Mouse (Mus musculus): Measurements from ENCODE around the gene Plekhm2. TPM values are rescaled to one million over a fixed set of nuclear protein-coding genes. Genes with fewer than 3 reads are reported as not detected.

The Plekhm2 gene
- polyA plus RNA-seq, 1 experiment: 124 TPM

GRCm38 (mm10) chr4:141676462-141676979, 11.8 kb upstream of the Plekhm2 start:
- Histone ChIP-seq H3K27ac (ENCODE audit: insufficient read depth, low read length) (no peak overlapping the region), H3K4me1 (ENCODE audit: control insufficient read depth, insufficient read depth, low read length) (no peaks in the 10 kb centered on the region), H3K27me3 (ENCODE audit: control insufficient read depth, insufficient read depth, low read length) (no peaks in the 10 kb centered on the region), H3K4me3 (replicated peaks; ENCODE audit: insufficient read depth, low read depth, low read length) (no peak overlapping the region)
- DNase-seq: no peak
- WGBS: 71% methylated on average over 5 of the region's 5 CpGs
- TF ChIP-seq CTCF (IDR thresholded peaks at IDR 0.05; ENCODE audit: borderline replicate concordance, insufficient read depth, low read depth, low read length): no peak
- TF ChIP-seq POLR2A (IDR thresholded peaks at IDR 0.05; ENCODE audit: borderline replicate concordance, insufficient read depth, low read length): no peak

GRCm38 (mm10) chr4:141672325-141672724, 7.6 kb upstream of the Plekhm2 start:
- TF ChIP-seq POLR2A (IDR thresholded peaks at IDR 0.05; ENCODE audit: borderline replicate concordance, insufficient read depth, low read length) (no peak), CTCF (IDR thresholded peaks at IDR 0.05; ENCODE audit: borderline replicate concordance, insufficient read depth, low read depth, low read length) (no peak)
- Histone ChIP-seq H3K4me3 (replicated peaks; ENCODE audit: insufficient read depth, low read depth, low read length) (no peak overlapping the region), H3K4me1 (ENCODE audit: control insufficient read depth, insufficient read depth, low read length) (no peaks in the 10 kb centered on the region), H3K27ac (ENCODE audit: insufficient read depth, low read length) (no peak overlapping the region), H3K27me3 (ENCODE audit: control insufficient read depth, insufficient read depth, low read length) (no peaks in the 10 kb centered on the region)
- WGBS: 79% methylated on average over 13 of the region's 13 CpGs
- no peak for DNase-seq

- Histone ChIP-seq H3K4me3 (replicated peaks; ENCODE audit: insufficient read depth, low read depth, low read length) (no peak overlapping the region), H3K27ac (ENCODE audit: insufficient read depth, low read length) (no peak overlapping the region), H3K4me1 (ENCODE audit: control insufficient read depth, insufficient read depth, low read length) (no peaks in the 10 kb centered on the region), H3K27me3 (ENCODE audit: control insufficient read depth, insufficient read depth, low read length) (no peaks in the 10 kb centered on the region)
- WGBS: 76% methylated on average over 4 of the region's 4 CpGs
- DNase-seq: no peak
- no peak for TF ChIP-seq CTCF (IDR thresholded peaks at IDR 0.05; ENCODE audit: borderline replicate concordance, insufficient read depth, low read depth, low read length)
- TF ChIP-seq POLR2A (IDR thresholded peaks at IDR 0.05; ENCODE audit: borderline replicate concordance, insufficient read depth, low read length): no peak
Observed at GRCm38 (mm10) chr4:141671389-141671788, 6.7 kb upstream of the Plekhm2 start.

- no peak for TF ChIP-seq POLR2A (IDR thresholded peaks at IDR 0.05; ENCODE audit: borderline replicate concordance, insufficient read depth, low read length)
- no peak for TF ChIP-seq CTCF (IDR thresholded peaks at IDR 0.05; ENCODE audit: borderline replicate concordance, insufficient read depth, low read depth, low read length)
- Histone ChIP-seq H3K27me3 (ENCODE audit: control insufficient read depth, insufficient read depth, low read length) (no peaks in the 10 kb centered on the region), H3K4me1 (ENCODE audit: control insufficient read depth, insufficient read depth, low read length) (peaks cover under 1% of the 10 kb centered on the region; the same call in 1 of the 2 replicates), H3K27ac (ENCODE audit: insufficient read depth, low read length) (no peak overlapping the region), H3K4me3 (replicated peaks; ENCODE audit: insufficient read depth, low read depth, low read length) (no peak overlapping the region)
- peak in 1 of 2 experiments; percentile 31 for DNase-seq
- 85% methylated on average over 18 of the region's 18 CpGs for WGBS
Observed at GRCm38 (mm10) chr4:141669898-141670712, 5.4 kb upstream of the Plekhm2 start.

GRCm38 (mm10) chr4:141664011-141664745, 521 bp downstream of the Plekhm2 start:
- 2% methylated on average over 49 of the region's 60 CpGs for WGBS
- TF ChIP-seq CTCF (IDR thresholded peaks at IDR 0.05; ENCODE audit: borderline replicate concordance, insufficient read depth, low read depth, low read length) (no peak), POLR2A (IDR thresholded peaks at IDR 0.05; ENCODE audit: borderline replicate concordance, insufficient read depth, low read length) (peak; percentile 57)
- Histone ChIP-seq H3K27ac (ENCODE audit: insufficient read depth, low read length) (peak overlapping the region; percentile 87), H3K27me3 (ENCODE audit: control insufficient read depth, insufficient read depth, low read length) (no peaks in the 10 kb centered on the region), H3K4me3 (replicated peaks; ENCODE audit: insufficient read depth, low read depth, low read length) (peak overlapping the region; percentile 94), H3K4me1 (ENCODE audit: control insufficient read depth, insufficient read depth, low read length) (peaks cover 8% of the 10 kb centered on the region)
- peak; percentile 81 to 83 for DNase-seq

- WGBS: 2% methylated on average over 47 of the region's 47 CpGs
- Histone ChIP-seq H3K27ac (ENCODE audit: insufficient read depth, low read length) (0 out of 2 replicates have a peak overlapping the region, but pooled peaks have one; percentile 8), H3K4me1 (ENCODE audit: control insufficient read depth, insufficient read depth, low read length) (peaks cover 16% of the 10 kb centered on the region), H3K27me3 (ENCODE audit: control insufficient read depth, insufficient read depth, low read length) (no peaks in the 10 kb centered on the region), H3K4me3 (replicated peaks; ENCODE audit: insufficient read depth, low read depth, low read length) (peak overlapping the region; percentile 94)
- DNase-seq: peak; percentile 38 to 59
- TF ChIP-seq CTCF (IDR thresholded peaks at IDR 0.05; ENCODE audit: borderline replicate concordance, insufficient read depth, low read depth, low read length): no peak
Observed at GRCm38 (mm10) chr4:141663122-141663931, 1.4 kb downstream of the Plekhm2 start.

- no peak overlapping the region for H3K27ac ChIP-seq (ENCODE audit: insufficient read depth, low read length)
- no peak for DNase-seq
- TF ChIP-seq CTCF (IDR thresholded peaks at IDR 0.05; ENCODE audit: borderline replicate concordance, insufficient read depth, low read depth, low read length) (no peak), POLR2A (IDR thresholded peaks at IDR 0.05; ENCODE audit: borderline replicate concordance, insufficient read depth, low read length) (no peak)
- peaks cover 32% of the 10 kb centered on the region for H3K4me1 ChIP-seq (ENCODE audit: control insufficient read depth, insufficient read depth, low read length)
- 74% methylated on average over 11 of the region's 11 CpGs for WGBS
- no peaks in the 10 kb centered on the region for H3K27me3 ChIP-seq (ENCODE audit: control insufficient read depth, insufficient read depth, low read length)
- no peak overlapping the region for H3K4me3 ChIP-seq (replicated peaks; ENCODE audit: insufficient read depth, low read depth, low read length)
Observed at GRCm38 (mm10) chr4:141660884-141661283, 3.8 kb downstream of the Plekhm2 start.
